Mouse (Mus musculus) embryo, embryonic 11.5 days (tissue): ENCODE data around the gene Faah.

Experiments used
- DNase-seq: peaks from one replicate; pipeline ENCODE4 v3.0.0-alpha.2; 2012; ENCODE audit warnings: low read depth, low spot score

Faah gene

GRCm38 (mm10) chr4:115943669-115944314 is 73.9 kb downstream of the Faah start:
- no peak for DNase-seq

DNA sequence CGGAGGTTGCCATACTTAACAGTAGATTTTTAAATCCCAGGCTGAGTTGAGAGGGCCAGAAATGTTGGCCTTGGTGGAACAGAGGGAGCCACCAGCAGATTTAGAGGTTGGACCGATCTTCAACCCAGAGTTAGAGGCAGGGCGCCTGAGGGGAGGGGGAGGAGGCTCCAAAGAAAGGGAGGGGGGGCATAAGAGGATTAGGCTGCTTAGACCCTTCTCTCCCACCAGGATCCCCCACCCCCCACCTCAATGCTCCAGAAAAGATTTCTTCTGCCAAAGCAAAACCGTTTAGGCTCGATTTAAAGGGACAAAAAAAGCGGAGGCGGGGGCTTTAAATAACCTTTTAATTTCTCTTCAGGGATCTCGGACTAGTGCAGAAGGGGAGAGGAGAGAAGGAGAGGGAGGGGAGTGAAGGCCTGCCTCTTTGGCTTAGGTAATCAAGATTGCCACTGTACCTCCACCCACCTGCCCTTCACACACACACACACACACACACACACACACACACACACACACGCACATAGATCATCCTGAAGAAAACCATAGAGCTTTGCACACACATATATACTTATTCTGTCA is 76.4 kb downstream of the Faah start:
- DNase-seq = no peak

DNA sequence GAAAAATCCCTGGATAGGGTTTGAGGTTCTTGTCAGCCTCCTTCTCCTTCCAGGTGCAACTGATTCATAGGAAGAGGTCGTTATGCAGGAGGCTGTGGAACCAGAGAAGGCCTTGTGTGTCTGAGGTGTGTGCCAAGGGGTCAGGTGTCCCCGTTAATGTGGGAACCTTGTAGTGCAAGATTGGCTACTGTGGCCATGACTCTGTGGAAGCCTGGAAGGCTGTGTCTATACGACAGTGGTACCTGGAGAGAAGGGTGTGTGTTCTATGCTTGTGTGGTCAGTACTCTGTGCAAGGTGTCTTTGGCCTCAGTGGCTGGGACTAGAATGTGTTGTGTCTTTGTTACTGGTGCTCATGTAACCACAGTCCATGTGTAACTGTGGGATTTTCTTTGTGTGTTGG is 77.0 kb downstream of the Faah start:
- no peak for DNase-seq

- no peak for DNase-seq
These were observed 78.2 kb downstream of the Faah start, which contains the start of gene Dmbx1 for GRCm38 (mm10) chr4:115939295-115940102. Dmbx1 (minus strand) TSS chr4:115939926.

GRCm38 (mm10) chr4:115938276-115939160 is 79.2 kb downstream of the Faah start:
- no peak for DNase-seq

GRCm38 (mm10) chr4:115937061-115937976 is 80.4 kb downstream of the Faah start:
- DNase-seq = no peak

GRCm38 (mm10) chr4:115936646-115937045 is 81.1 kb downstream of the Faah start:
- no peak for DNase-seq

- no peak for DNase-seq
These were observed 81.7 kb downstream of the Faah start for GRCm38 (mm10) chr4:115935835-115936581.

- DNase-seq = no peak
These were observed 86.1 kb downstream of the Faah start for GRCm38 (mm10) chr4:115931556-115932088.

- no peak for DNase-seq
These were observed 90.1 kb downstream of the Faah start for GRCm38 (mm10) chr4:115927637-115928036.

DNA sequence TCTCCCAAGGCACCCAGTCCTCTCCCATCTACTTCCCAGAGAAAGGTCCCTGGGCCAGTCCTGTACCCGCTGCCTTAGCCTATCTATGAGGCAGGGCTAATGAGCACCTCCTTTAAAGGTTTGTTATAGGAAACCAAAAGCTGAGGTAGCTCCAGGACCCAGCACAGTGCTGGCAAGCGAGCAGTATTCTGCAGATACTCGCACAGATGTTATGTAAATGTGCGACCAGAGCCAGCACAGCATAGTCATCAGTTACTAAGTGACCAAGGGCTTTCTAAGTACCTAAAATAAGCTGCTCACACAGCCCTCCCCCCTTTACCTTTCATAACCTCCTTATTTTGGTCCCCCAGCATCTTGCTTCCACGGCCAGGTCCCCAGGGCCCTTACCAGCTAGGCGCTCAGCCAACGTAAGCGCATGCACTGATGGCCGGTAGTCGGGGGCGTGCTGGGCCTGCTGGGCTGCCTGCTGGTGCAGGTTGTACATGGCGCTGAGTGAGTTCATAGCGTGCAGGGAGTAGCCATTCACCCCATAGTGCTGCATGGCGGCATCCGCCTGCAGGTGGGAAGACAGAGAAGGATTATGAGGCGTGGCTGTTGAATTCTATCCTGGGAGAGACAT is 94.4 kb downstream of the Faah start:
- no peak for DNase-seq

GRCm38 (mm10) chr4:115922688-115923087 is 95.0 kb downstream of the Faah start:
- DNase-seq = no peak

GRCm38 (mm10) chr4:115919911-115920310 is 97.8 kb downstream of the Faah start:
- DNase-seq = no peak
